In the genomic region with DNA sequence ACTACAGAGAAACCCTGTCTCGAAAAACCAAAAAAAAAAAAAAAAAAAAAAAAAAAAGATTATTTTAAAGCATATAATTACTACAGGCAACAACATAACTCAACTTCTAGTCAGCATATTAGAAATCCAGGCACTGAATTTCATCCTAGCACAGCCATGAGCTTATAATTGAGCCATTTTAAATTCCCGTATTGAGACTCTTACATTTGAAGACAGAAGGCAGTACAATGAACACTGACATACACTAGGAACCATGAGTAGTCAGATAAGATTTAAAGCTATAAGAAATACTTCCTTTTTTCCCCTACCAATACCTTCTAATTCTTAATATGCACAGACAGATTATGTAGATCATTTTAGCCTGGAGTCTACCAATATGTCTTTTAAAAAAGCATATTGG, we compare ENCODE assay signal across 34 mouse cellular contexts.
"Had no signal": no experiment of that assay in that cellular context is flagged by ENCODE, and none has a peak within 500 bp of the region (broad histone marks: within the 10 kb centered on the region; RNA-seq: fewer than 3 reads in every experiment).

No protein-coding gene starts in this region.

- H3K27ac ChIP-seq: heart, embryonic 10.5 days; heart, embryonic 13.5 days; heart, embryonic 15.5 days; hindbrain, embryonic 10.5 days; hindbrain, embryonic 12.5 days; hindbrain, embryonic 13.5 days; hindbrain, embryonic 15.5 days; hindbrain, postnatal 0 days; intestine, embryonic 15.5 days; kidney, embryonic 15.5 days; kidney, postnatal 0 days; layer of hippocampus, adult 2 months; left cerebral cortex, adult 2 months had no signal

- ATAC-seq: hindbrain, embryonic 16.5 days; hindbrain, postnatal 0 days; intestine, embryonic 15.5 days; intestine, embryonic 16.5 days; intestine, postnatal 0 days had no signal

- H3K4me3 ChIP-seq: heart, embryonic 10.5 days; heart, embryonic 12.5 days; heart, embryonic 13.5 days; heart, embryonic 15.5 days; hindbrain, embryonic 10.5 days; hindbrain, embryonic 12.5 days; hindbrain, embryonic 13.5 days; hindbrain, embryonic 15.5 days; intestine, embryonic 15.5 days; kidney, embryonic 15.5 days; layer of hippocampus, adult 2 months; left cerebral cortex, adult 2 months had no signal

- H3K27me3 ChIP-seq: heart, embryonic 12.5 days; heart, embryonic 13.5 days; heart, embryonic 15.5 days; hindbrain, embryonic 12.5 days; hindbrain, embryonic 13.5 days; hindbrain, embryonic 15.5 days; intestine, embryonic 15.5 days; kidney, embryonic 15.5 days had no signal

- DNase-seq: heart, postnatal 10 days; heart, postnatal 14 days; heart, postnatal 36 days; heart, postnatal 4 days; kidney, adult 11 months; kidney, adult 18-20 months; kidney, adult 2 months; kidney, adult 8-10 months; kidney, adult 9 months; kidney, postnatal 10 days; kidney, postnatal 14 days; kidney, postnatal 25 days; kidney, postnatal 36 days; kidney, postnatal 4 days; layer of hippocampus, adult 9-11 months; layer of hippocampus, postnatal 36 days had no signal

- H3K4me1 ChIP-seq: heart, embryonic 10.5 days; heart, embryonic 15.5 days; hindbrain, embryonic 10.5 days; hindbrain, embryonic 12.5 days; hindbrain, embryonic 13.5 days; hindbrain, embryonic 15.5 days; kidney, embryonic 15.5 days had no signal

- H3K36me3 ChIP-seq: heart, embryonic 10.5 days; heart, embryonic 13.5 days; heart, embryonic 15.5 days; hindbrain, embryonic 10.5 days; hindbrain, embryonic 12.5 days; hindbrain, embryonic 13.5 days; hindbrain, embryonic 15.5 days; intestine, embryonic 15.5 days; kidney, embryonic 15.5 days had no signal

- H3K4me2 ChIP-seq: heart, embryonic 11.5 days; heart, embryonic 12.5 days; heart, embryonic 13.5 days; heart, embryonic 15.5 days; hindbrain, embryonic 12.5 days; hindbrain, embryonic 13.5 days; hindbrain, embryonic 15.5 days; intestine, embryonic 15.5 days; kidney, embryonic 15.5 days had no signal

- H3K9ac ChIP-seq: heart, embryonic 12.5 days; heart, embryonic 13.5 days; heart, embryonic 15.5 days; hindbrain, embryonic 12.5 days; hindbrain, embryonic 13.5 days; hindbrain, embryonic 15.5 days; intestine, embryonic 15.5 days; kidney, embryonic 15.5 days had no signal

- H3K9me3 ChIP-seq: heart, embryonic 10.5 days; heart, embryonic 12.5 days; heart, embryonic 13.5 days; heart, embryonic 15.5 days; hindbrain, embryonic 10.5 days; hindbrain, embryonic 12.5 days; hindbrain, embryonic 13.5 days; hindbrain, embryonic 15.5 days; intestine, embryonic 15.5 days; kidney, embryonic 15.5 days had no signal
